Comparison of ENCODE assay signal across 10 mouse cellular contexts in the genomic region with DNA sequence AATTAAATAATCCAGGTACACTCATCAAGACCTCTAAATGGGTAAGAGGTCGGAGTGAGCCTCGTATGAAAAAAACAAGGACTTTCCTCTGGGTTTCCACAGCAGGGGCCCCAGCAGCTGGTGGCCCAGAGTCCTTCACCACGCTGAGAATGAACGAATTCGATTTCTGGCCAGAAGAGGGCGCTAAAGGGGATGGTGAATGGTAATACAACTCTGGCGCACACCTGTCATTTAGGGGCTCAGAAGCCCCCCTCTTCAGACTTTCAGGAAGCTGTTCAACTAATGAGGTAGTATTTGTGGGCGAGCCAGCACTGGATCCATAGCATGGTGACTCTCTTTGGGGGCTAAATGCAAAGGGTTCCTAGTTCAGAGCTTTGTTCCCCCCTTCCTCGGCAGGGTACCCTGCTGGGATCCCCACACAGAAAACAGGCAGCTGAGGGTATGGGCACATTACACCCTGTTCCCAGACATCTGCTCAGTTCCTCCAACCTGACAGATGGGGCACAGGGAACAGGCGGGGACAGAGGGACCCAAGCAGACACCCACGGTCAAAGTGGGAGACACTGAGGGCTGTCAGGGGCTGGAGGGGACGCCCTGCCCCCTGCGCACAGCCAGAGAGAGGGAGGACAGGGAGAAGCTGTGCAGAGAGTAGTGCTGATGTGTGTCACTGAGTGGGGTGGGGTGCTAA. TPM values are rescaled to one million over a fixed set of nuclear protein-coding genes. Genes with fewer than 3 reads are reported as not detected.
DNase-seq lines count a peak whose midpoint lies in the region; ATAC-seq and TF ChIP-seq lines count a peak whose summit lies in the region.
"Had no signal": no experiment of that assay in that cellular context is flagged by ENCODE, and none has a peak within 500 bp of the region (broad histone marks: within the 10 kb centered on the region; RNA-seq: fewer than 3 reads in every experiment).

No protein-coding gene starts in this region.

- 0 out of 2 replicates have a peak, but pooled peaks cover 7% of the 10 kb centered on the region for H3K4me1 ChIP-seq in embryonic facial prominence, embryonic 14.5 days (ENCODE audit: control insufficient read depth, insufficient read depth, low read length)

- intact Hi-C loops in gastrocnemius, adult 2 months (cut with DNase I), result no loop called here

- no peak overlapping the region for H3K27ac ChIP-seq in gastrocnemius, adult 2 months
- H3K27ac ChIP-seq in embryonic facial prominence, embryonic 14.5 days (replicated peaks; ENCODE audit: low read depth, low read length), result no peak overlapping the region

- peak; percentile 53 for DNase-seq in gastrocnemius, adult 2 months
- no peak for DNase-seq in gastrocnemius, adult 8-10 months (ENCODE audit: low spot score in 2 of 2)
- DNase-seq in A20 (ENCODE audit: low read depth, low spot score), result peak; percentile 59
- peak; percentile 42 for DNase-seq in adrenal gland, postnatal 25 days
- DNase-seq in embryonic facial prominence, embryonic 14.5 days (ENCODE audit: low spot score), result peak; percentile 59
- peak; percentile 77 for DNase-seq in kidney, postnatal 4 days
- DNase-seq in testis, postnatal 10 days (ENCODE audit: low spot score), result peak; percentile 80

- no peaks in the 10 kb centered on the region for H3K27me3 ChIP-seq in embryonic facial prominence, embryonic 14.5 days (replicated peaks; ENCODE audit: control insufficient read depth, insufficient read depth, low read length)

- no peak overlapping the region for H3K9ac ChIP-seq in embryonic facial prominence, embryonic 14.5 days (ENCODE audit: low read depth, low read length)

- peak; percentile 74 for TF ChIP-seq CTCF in gastrocnemius, adult 2 months (IDR thresholded peaks at IDR 0.05)

- no peaks in the 10 kb centered on the region for H3K9me3 ChIP-seq in embryonic facial prominence, embryonic 14.5 days (ENCODE audit: control insufficient read depth, low read length)

- H3K4me3 ChIP-seq in gastrocnemius, adult 2 months, result no peak overlapping the region
- H3K4me3 ChIP-seq in embryonic facial prominence, embryonic 14.5 days (ENCODE audit: low read depth, low read length), result no peak overlapping the region

- H3K36me3 ChIP-seq in embryonic facial prominence, embryonic 14.5 days (ENCODE audit: control insufficient read depth, insufficient read depth, low read length), result peaks cover 52% of the 10 kb centered on the region

- no peak; the same call in 1 of the 2 replicates for ATAC-seq in embryonic facial prominence, embryonic 14.5 days (ENCODE audit: low read depth)
- ATAC-seq in megakaryocyte, adult 5-6 weeks (ENCODE audit: poor library complexity, severe bottlenecking), result peak; percentile 52; the same call in 1 of the 2 replicates

- H3K4me2 ChIP-seq in embryonic facial prominence, embryonic 14.5 days (ENCODE audit: low read depth, low read length), result no peak overlapping the region

- 37% methylated on average over 13 of the region's 13 CpGs for WGBS in embryonic facial prominence, embryonic 14.5 days

RNA-seq across cellular contexts. Expression of a gene that starts 7.6 kb away (rescaled TPM):
- 10 to 100 TPM; 11.0 to 11.7 TPM for total RNA-seq in gastrocnemius, adult 2 months (2021)
- 10 to 100 TPM; 13.8 to 15.2 (median 14.6) TPM for total RNA-seq in gastrocnemius, adult 8-10 months (2022)
- total RNA-seq in adrenal gland, postnatal 25 days (2021), result 30.5 and 32.3 TPM in 2 replicates
- 28.4 and 31.1 TPM in 2 replicates for polyA plus RNA-seq in embryonic facial prominence, embryonic 14.5 days (2014; fragmentation: Nextera tagmentation; extraction: Ambion mirVana)
- 6.0 TPM in 2 replicates for total RNA-seq in megakaryocyte, adult 5-6 weeks (2015)
- 6.0 and 6.1 TPM in 2 replicates for total RNA-seq in megakaryocyte, adult 5-6 weeks (2017)

RNA-seq across cellular contexts. Expression of a gene that starts 7.7 kb away (rescaled TPM):
- 10 to 100 TPM; 27.8 to 29.3 TPM for total RNA-seq in gastrocnemius, adult 2 months (2021)
- total RNA-seq in gastrocnemius, adult 8-10 months (2022), result 10 to 100 TPM; 28.2 to 37.7 (median 33.6) TPM
- 41.6 and 46.4 TPM in 2 replicates for total RNA-seq in adrenal gland, postnatal 25 days (2021)
- polyA plus RNA-seq in embryonic facial prominence, embryonic 14.5 days (2014; fragmentation: Nextera tagmentation; extraction: Ambion mirVana), result 18.8 and 20.8 TPM in 2 replicates
- 18.7 and 24.2 TPM in 2 replicates for total RNA-seq in megakaryocyte, adult 5-6 weeks (2015)
- 18.6 and 20.7 TPM in 2 replicates for total RNA-seq in megakaryocyte, adult 5-6 weeks (2017)

RNA-seq across cellular contexts. Expression of a gene that starts 9.6 kb away (rescaled TPM):
- not detected for total RNA-seq in gastrocnemius, adult 2 months (2021)
- not detected for total RNA-seq in gastrocnemius, adult 8-10 months (2022)
- not detected in 2 replicates for total RNA-seq in adrenal gland, postnatal 25 days (2021)
- polyA plus RNA-seq in embryonic facial prominence, embryonic 14.5 days (2014; fragmentation: Nextera tagmentation; extraction: Ambion mirVana), result 0.22 and 0.78 TPM in 2 replicates
- total RNA-seq in megakaryocyte, adult 5-6 weeks (2015), result not detected in 2 replicates
- total RNA-seq in megakaryocyte, adult 5-6 weeks (2017), result not detected in 2 replicates
- polyA plus RNA-seq: heart, embryonic 16.5 days; neural tube, embryonic 14.5 days had no signal

Comparison
In these comparisons a context has a peak if more than half of its experiments do, and no peak if none do; other contexts are left out.
1. DNase-seq: peak in gastrocnemius, adult 2 months (single experiment), A20 (single experiment), adrenal gland, postnatal 25 days (single experiment), embryonic facial prominence, embryonic 14.5 days (single experiment), kidney, postnatal 4 days (2 of 2) and testis, postnatal 10 days (single experiment); none in gastrocnemius, adult 8-10 months (0 of 2).